Mouse (Mus musculus) bone marrow macrophage, adult 2 months (primary cell): ENCODE results near the gene Ptcd3.

Experiments used
- CTCF ChIP-seq: IDR thresholded peaks from 2 replicates; pipeline ENCODE4 v1.5.1; 2012; ENCODE audit warnings: low read depth, mild to moderate bottlenecking, low read length, moderate library complexity
- POLR2A ChIP-seq: IDR thresholded peaks from 2 replicates; pipeline ENCODE4 v1.6.1; 2012; ENCODE audit warnings: mild to moderate bottlenecking, low read depth, low read length, borderline replicate concordance

- TF ChIP-seq CTCF (no peak), POLR2A (no peak)
These were observed 37.2 kb downstream of the Ptcd3 start for GRCm38 (mm10) chr6:71871396-71871795.
